Mouse (Mus musculus) lung, adult 2 months (tissue): ENCODE results near the gene Zbtb3.

Experiments used
- CTCF ChIP-seq: fragments of 200-500 bp; IDR thresholded peaks from 2 replicates; pipeline ENCODE4 v1.5.1; 2011; ENCODE audit warnings: mild to moderate bottlenecking, low read length, control low read depth; ENCODE audit not compliant: insufficient read depth
- POLR2A ChIP-seq: fragments of 200-500 bp; IDR thresholded peaks from 2 replicates; pipeline ENCODE4 v1.6.1; 2011; ENCODE audit warnings: low read depth, mild to moderate bottlenecking, control low read depth, low read length, borderline replicate concordance; ENCODE audit errors: extremely low read depth

GRCm38 (mm10) chr19:8755652-8756051 lies 46.7 kb upstream of the Zbtb3 start:
- TF ChIP-seq POLR2A (no peak), CTCF (no peak)
